Mouse (Mus musculus) neural tube, embryonic 12.5 days (tissue): ENCODE data around the gene 4930455H04Rik. TPM values are rescaled to one million over a fixed set of nuclear protein-coding genes. Genes with fewer than 3 reads are reported as not detected.

Experiments used
- ATAC-seq: fragments of 200-750 bp; cut with Nextera tagmentation; 2 replicates; pipeline ENCODE4 v1.8.0; 2017; ENCODE audit warnings: low read depth, mild to moderate bottlenecking, moderate TSS enrichment, moderate library complexity; ENCODE audit not compliant: low FRiP score
- H3K27ac ChIP-seq: fragments of 300-500 bp; sonication (generic); 2 replicates; pipeline ENCODE4 v1.5.1; 2016
- H3K27me3 ChIP-seq: fragments of 300-500 bp; sonication (generic); replicated peaks from 2 replicates; pipeline ENCODE4 v1.6.1; 2016; ENCODE audit warnings: mild to moderate bottlenecking
- H3K36me3 ChIP-seq: fragments of 300-500 bp; sonication (generic); 2 replicates; pipeline ENCODE4 v1.6.1; 2016; ENCODE audit warnings: mild to moderate bottlenecking
- H3K4me1 ChIP-seq: fragments of 300-500 bp; sonication (generic); 2 replicates; pipeline ENCODE4 v1.6.1; 2016
- H3K4me2 ChIP-seq: fragments of 300-500 bp; sonication (generic); replicated peaks from 2 replicates; pipeline ENCODE4 v1.6.1; 2016; ENCODE audit warnings: mild to moderate bottlenecking
- H3K4me3 ChIP-seq: fragments of 300-500 bp; sonication (generic); 2 replicates; pipeline ENCODE4 v1.5.1; 2016
- H3K9ac ChIP-seq: fragments of 300-500 bp; sonication (generic); 2 replicates; pipeline ENCODE4 v1.6.1; 2016; ENCODE audit warnings: mild to moderate bottlenecking
- H3K9me3 ChIP-seq: fragments of 300-500 bp; sonication (generic); 2 replicates; pipeline ENCODE4 v1.6.1; 2016; ENCODE audit warnings: mild to moderate bottlenecking
- WGBS: fragments of 180-500 bp; shearing (Covaris S2); methylation state at CpG from one replicate; pipeline ENCODE4 v1.1.7; 2016; 5-methylcytosine and 5-hydroxymethylcytosine counted together
- polyA plus RNA-seq: library from polyadenylated mRNA; unstranded; fragments of >200 nt; fragmentation: Nextera tagmentation; extraction: Ambion mirVana; gene quantifications from 2 replicates; pipeline ENCODE4 v1.2.1, GENCODE M21; 2016

4930455H04Rik gene
- polyA plus RNA-seq, result not detected in 2 replicates

DNA sequence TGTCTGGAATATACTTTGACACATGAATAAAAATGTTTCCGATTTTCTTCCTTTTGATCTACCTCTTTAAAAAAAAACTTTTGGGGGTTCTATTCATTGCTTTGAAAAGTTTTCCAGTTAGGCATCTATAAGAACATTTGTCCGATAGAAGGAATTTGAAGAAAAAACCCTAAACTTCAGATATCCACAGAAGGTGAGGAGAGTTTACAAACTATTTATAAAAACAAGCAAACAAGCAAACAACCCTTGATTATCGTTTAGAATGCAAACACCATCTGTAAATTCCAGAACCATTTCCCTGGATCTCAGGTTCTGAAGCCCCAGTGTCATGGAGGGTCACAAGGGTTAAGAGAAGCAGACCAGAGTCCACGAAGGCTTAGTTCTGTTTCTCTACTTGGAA, at the start of gene 4930455H04Rik:
TSS of gene 4930455H04Rik (plus strand) at position 301 of the 400 bp plus-strand sequence.
- peak within 1 kb of the TSS; percentile 30 for H3K4me3 ChIP-seq
- no peak for ATAC-seq
- peak within 1 kb of the TSS; percentile 63 for H3K4me2 ChIP-seq
- no peaks in the 10 kb centered on the region for H3K27me3 ChIP-seq
- H3K9ac ChIP-seq, result peak within 1 kb of the TSS; percentile 48
- whole genome bisulfite sequencing, result 81% methylated on average over 4 of the region's 4 CpGs
- H3K9me3 ChIP-seq, result no peaks in the 10 kb centered on the region
- H3K4me1 ChIP-seq, result peaks cover 6% of the 10 kb centered on the region; the same call in 1 of the 2 replicates
- H3K36me3 ChIP-seq, result no peaks in the 10 kb centered on the region
- no peak within 1 kb of the TSS for H3K27ac ChIP-seq

DNA sequence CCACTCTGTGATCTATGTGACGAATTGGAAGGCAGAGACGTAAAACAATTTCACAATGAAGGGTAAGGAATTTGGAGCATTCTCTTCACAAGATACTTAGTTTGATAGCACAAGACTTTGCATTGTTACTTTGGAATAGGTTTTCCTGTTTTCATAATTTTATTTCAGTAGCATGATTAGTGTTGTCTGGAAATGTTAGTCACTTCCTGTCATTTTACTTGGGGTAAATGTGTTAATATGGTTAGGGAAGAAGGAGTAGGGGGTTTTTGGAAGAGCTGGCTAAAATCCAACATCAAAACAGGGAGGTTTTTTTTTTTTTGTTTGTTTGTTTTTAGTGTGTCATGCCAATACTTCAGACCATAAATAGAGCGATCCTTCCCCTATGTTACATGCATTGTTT, 46.5 kb upstream of the 4930455H04Rik start:
- Histone ChIP-seq H3K9ac (no peak overlapping the region), H3K4me3 (no peak overlapping the region), H3K27me3 (no peaks in the 10 kb centered on the region), H3K4me2 (no peak overlapping the region), H3K36me3 (no peaks in the 10 kb centered on the region), H3K27ac (no peak overlapping the region), H3K9me3 (no peaks in the 10 kb centered on the region), H3K4me1 (no peaks in the 10 kb centered on the region)
- WGBS, result 90% methylated on average over 3 of the region's 3 CpGs
- no peak for ATAC-seq

- Histone ChIP-seq H3K4me3 (no peak overlapping the region), H3K9me3 (no peaks in the 10 kb centered on the region), H3K9ac (no peak overlapping the region), H3K27ac (no peak overlapping the region), H3K27me3 (no peaks in the 10 kb centered on the region), H3K36me3 (no peaks in the 10 kb centered on the region), H3K4me2 (0 out of 2 replicates have a peak overlapping the region, but pooled peaks have one; percentile 4), H3K4me1 (no peaks in the 10 kb centered on the region)
- 82% methylated on average over 12 of the region's 12 CpGs for WGBS
- ATAC-seq, result no peak
Measured at GRCm38 (mm10) chr3:116923042-116923441, 45.0 kb upstream of the 4930455H04Rik start.

GRCm38 (mm10) chr3:116928994-116929393, 39.1 kb upstream of the 4930455H04Rik start:
- H3K27me3 ChIP-seq, result no peaks in the 10 kb centered on the region
- H3K4me3 ChIP-seq, result no peak overlapping the region
- no peaks in the 10 kb centered on the region for H3K36me3 ChIP-seq
- no peak overlapping the region for H3K4me2 ChIP-seq
- no peak for ATAC-seq
- WGBS, result 91% methylated on average over 4 of the region's 4 CpGs
- no peaks in the 10 kb centered on the region for H3K4me1 ChIP-seq
- no peak overlapping the region for H3K27ac ChIP-seq
- H3K9me3 ChIP-seq, result no peaks in the 10 kb centered on the region
- no peak overlapping the region for H3K9ac ChIP-seq

DNA sequence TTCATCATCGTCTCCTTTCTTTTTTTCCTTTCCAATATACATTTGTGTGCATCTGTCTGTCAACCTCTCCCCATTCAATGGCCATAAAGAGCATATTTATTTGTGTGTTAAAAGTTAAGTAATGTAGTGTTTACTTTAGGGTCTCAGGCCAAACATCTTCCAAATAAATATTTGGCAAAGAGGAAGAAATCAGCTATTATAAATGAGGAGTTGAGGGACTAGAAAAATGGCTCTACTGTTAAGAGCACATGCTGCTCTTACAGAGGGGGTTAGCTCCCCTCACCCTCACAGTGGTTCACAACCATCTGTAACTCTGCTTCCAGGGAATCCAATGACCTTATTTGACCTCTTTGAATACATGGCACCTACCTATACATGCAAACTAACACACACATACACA, 34.9 kb upstream of the 4930455H04Rik start:
- Histone ChIP-seq H3K4me1 (no peaks in the 10 kb centered on the region), H3K9me3 (no peaks in the 10 kb centered on the region), H3K27me3 (no peaks in the 10 kb centered on the region), H3K4me2 (no peak overlapping the region), H3K4me3 (no peak overlapping the region), H3K36me3 (no peaks in the 10 kb centered on the region), H3K27ac (no peak overlapping the region), H3K9ac (no peak overlapping the region)
- 89% methylated on average over 1 of the region's 1 CpGs for WGBS
- no peak for ATAC-seq

DNA sequence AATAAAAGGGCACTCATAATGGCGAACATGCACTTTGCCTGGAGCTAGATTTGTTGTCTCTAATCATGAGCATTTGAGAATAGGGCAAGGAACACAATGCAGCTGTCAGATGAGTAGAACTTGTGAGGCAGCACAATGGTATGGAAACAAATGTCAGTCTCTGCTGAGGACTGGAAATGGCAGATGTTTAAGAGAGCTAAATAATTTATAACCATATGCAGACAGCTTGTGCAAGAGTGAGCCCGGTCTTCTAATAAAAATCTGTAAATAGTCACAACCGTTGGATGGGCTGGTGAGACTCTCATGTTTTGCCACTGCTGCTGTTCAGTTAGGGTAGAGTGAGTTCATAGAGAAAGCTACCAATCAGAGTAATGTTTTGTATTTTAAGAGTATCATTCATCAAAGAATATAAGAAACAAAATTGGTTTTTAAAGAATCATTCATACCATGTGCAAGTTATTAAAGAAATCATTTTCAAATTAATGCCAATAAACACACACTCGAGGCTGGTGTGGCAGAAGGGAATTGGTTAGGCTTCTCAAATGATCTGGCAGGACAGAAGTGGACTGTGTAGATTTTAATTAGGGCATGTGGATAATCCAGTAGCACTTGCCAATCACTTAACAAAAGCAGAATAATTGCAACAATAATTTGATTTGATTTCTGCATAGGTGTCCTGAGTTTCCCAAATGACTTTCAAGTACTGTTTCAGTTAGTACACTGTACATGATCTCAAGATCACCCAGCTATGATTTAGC, 31.0 kb upstream of the 4930455H04Rik start:
- Histone ChIP-seq H3K4me3 (no peak overlapping the region), H3K27me3 (no peaks in the 10 kb centered on the region), H3K4me1 (no peaks in the 10 kb centered on the region), H3K9me3 (no peaks in the 10 kb centered on the region), H3K4me2 (no peak overlapping the region), H3K27ac (no peak overlapping the region), H3K9ac (no peak overlapping the region), H3K36me3 (no peaks in the 10 kb centered on the region)
- 64% methylated on average over 4 of the region's 4 CpGs for WGBS
- ATAC-seq, result no peak

- no peak for ATAC-seq
- no peak overlapping the region for H3K4me2 ChIP-seq
- H3K4me1 ChIP-seq, result no peaks in the 10 kb centered on the region
- H3K27me3 ChIP-seq, result no peaks in the 10 kb centered on the region
- H3K4me3 ChIP-seq, result no peak overlapping the region
- no peak overlapping the region for H3K9ac ChIP-seq
- H3K27ac ChIP-seq, result no peak overlapping the region
- WGBS, result 85% methylated on average over 10 of the region's 10 CpGs
- no peaks in the 10 kb centered on the region for H3K36me3 ChIP-seq
- H3K9me3 ChIP-seq, result no peaks in the 10 kb centered on the region
Measured at GRCm38 (mm10) chr3:116940804-116941558, 27.1 kb upstream of the 4930455H04Rik start.

DNA sequence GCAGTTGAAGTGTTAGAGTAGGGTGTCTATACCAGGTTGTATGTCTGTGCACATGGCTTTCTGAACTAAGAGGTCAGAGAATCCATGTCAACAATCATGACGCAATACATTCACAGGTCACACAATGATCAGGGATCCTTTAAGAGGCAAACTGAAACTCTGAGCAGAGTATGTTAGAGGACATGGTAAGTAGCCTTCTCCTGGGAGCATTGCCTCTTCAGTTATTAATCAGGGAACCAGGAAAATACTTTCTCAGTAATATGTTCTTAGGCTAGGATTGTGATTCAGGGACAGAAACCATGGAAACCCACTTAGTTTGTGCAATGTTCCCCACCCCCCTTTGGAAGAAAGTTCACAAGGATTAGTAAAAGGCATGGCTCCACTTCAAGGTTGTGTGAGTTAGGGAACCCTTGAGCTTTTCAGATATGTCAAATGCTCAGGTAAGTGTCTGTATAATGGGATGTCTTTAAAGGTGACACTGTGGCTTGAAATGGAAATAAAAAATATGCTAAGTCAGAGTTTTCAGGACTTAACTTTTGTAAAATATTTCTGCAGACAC, 26.4 kb upstream of the 4930455H04Rik start:
- 87% methylated on average over 1 of the region's 1 CpGs for WGBS
- Histone ChIP-seq H3K4me2 (no peak overlapping the region), H3K4me1 (no peaks in the 10 kb centered on the region), H3K27me3 (no peaks in the 10 kb centered on the region), H3K27ac (no peak overlapping the region), H3K9me3 (no peaks in the 10 kb centered on the region), H3K9ac (no peak overlapping the region), H3K36me3 (no peaks in the 10 kb centered on the region), H3K4me3 (no peak overlapping the region)
- ATAC-seq, result no peak

GRCm38 (mm10) chr3:116942751-116943150, 25.3 kb upstream of the 4930455H04Rik start:
- 68% methylated on average over 6 of the region's 6 CpGs for WGBS
- Histone ChIP-seq H3K27ac (no peak overlapping the region), H3K9me3 (no peaks in the 10 kb centered on the region)

DNA sequence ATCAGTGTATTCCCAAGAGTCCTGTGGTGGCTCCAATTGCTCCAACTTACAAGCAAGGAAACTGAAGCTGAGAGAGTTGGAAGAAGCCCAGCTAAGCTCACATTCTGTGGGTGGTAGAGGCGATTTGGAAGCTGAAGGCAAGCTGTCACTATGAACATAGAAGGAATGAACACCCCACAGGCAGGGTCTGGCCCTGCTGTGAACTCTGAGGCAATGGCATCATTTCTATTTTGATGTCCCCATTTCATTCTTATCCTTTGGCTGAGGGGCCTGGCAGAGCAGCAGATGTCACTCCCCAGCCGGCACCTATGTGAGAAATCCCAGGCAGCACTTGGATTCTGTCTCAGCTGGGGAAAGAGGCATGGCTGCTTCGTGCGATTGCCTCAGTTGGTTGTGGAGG, 24.6 kb upstream of the 4930455H04Rik start:
- Histone ChIP-seq H3K4me1 (no peaks in the 10 kb centered on the region), H3K9ac (no peak overlapping the region), H3K9me3 (no peaks in the 10 kb centered on the region), H3K4me3 (no peak overlapping the region), H3K36me3 (no peaks in the 10 kb centered on the region), H3K4me2 (no peak overlapping the region), H3K27me3 (no peaks in the 10 kb centered on the region), H3K27ac (no peak overlapping the region)
- WGBS, result 82% methylated on average over 4 of the region's 4 CpGs
- ATAC-seq, result no peak

More at GRCm38 (mm10) chr3:116942751-116943150, 25.3 kb upstream of the 4930455H04Rik start:
- no peak overlapping the region for H3K4me3 ChIP-seq
- no peaks in the 10 kb centered on the region for H3K4me1 ChIP-seq
- ATAC-seq, result no peak
- H3K9ac ChIP-seq, result no peak overlapping the region
- H3K4me2 ChIP-seq, result no peak overlapping the region
- H3K36me3 ChIP-seq, result no peaks in the 10 kb centered on the region
- no peaks in the 10 kb centered on the region for H3K27me3 ChIP-seq

- WGBS, result 86% methylated on average over 4 of the region's 4 CpGs
- no peak for ATAC-seq
- H3K9ac ChIP-seq, result no peak overlapping the region
Measured at GRCm38 (mm10) chr3:116946476-116946875, 21.6 kb upstream of the 4930455H04Rik start.

DNA sequence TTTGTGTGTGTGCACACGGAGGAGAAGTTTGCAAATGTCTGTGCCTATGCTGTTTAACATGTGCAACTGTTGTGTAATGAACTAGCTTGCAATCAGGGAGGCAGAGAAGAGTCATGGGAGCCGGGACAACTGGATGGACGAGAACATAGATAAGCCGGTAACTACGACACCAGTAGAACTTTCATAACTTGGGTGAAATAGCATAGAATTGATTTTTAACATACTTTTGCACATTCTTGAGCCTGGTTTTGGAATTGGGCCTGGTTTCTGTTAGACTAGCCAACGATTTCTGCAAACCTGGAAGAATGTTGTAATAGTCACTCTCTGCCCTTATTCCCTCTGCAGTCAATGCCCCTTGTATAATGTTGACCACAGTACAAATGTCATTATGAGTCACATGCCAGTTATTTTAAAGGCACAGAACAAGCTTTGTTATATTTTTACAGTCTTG, 17.4 kb upstream of the 4930455H04Rik start:
- no peak for ATAC-seq
- H3K27ac ChIP-seq, result no peak overlapping the region
- no peaks in the 10 kb centered on the region for H3K9me3 ChIP-seq
- H3K36me3 ChIP-seq, result no peaks in the 10 kb centered on the region
- no peaks in the 10 kb centered on the region for H3K4me1 ChIP-seq
- no peak overlapping the region for H3K4me2 ChIP-seq
- no peak overlapping the region for H3K4me3 ChIP-seq
- H3K9ac ChIP-seq, result no peak overlapping the region
- WGBS, result 88% methylated on average over 6 of the region's 6 CpGs
- no peaks in the 10 kb centered on the region for H3K27me3 ChIP-seq

More at GRCm38 (mm10) chr3:116946476-116946875, 21.6 kb upstream of the 4930455H04Rik start:
- Histone ChIP-seq H3K9me3 (no peaks in the 10 kb centered on the region), H3K4me2 (no peak overlapping the region), H3K4me3 (no peak overlapping the region), H3K27ac (no peak overlapping the region), H3K36me3 (no peaks in the 10 kb centered on the region), H3K27me3 (no peaks in the 10 kb centered on the region), H3K4me1 (no peaks in the 10 kb centered on the region)
